Mouse (Mus musculus) hindbrain, embryonic 16.5 days (tissue): Measurements from ENCODE around the gene Ubash3a. TPM values are rescaled to one million over a fixed set of nuclear protein-coding genes. Genes with fewer than 3 reads are reported as not detected.

Experiments used
- ATAC-seq: fragments of 200-750 bp; cut with Nextera tagmentation; 2 replicates; pipeline ENCODE4 v1.8.0; 2017; ENCODE audit warnings: moderate TSS enrichment, moderate library complexity
- H3K27ac ChIP-seq: fragments of 300-500 bp; sonication (generic); 2 replicates; pipeline ENCODE4 v1.5.1; 2014; ENCODE audit warnings: low read depth, mild to moderate bottlenecking, control low read depth, low read length, moderate library complexity
- H3K27me3 ChIP-seq: fragments of 300-500 bp; sonication (generic); replicated peaks from 2 replicates; pipeline ENCODE4 v1.6.1; 2014; ENCODE audit warnings: low read length; ENCODE audit not compliant: control insufficient read depth, insufficient read depth
- H3K36me3 ChIP-seq: fragments of 300-500 bp; sonication (generic); 2 replicates; pipeline ENCODE4 v1.6.1; 2014; ENCODE audit warnings: mild to moderate bottlenecking, low read length, moderate library complexity, mixed read lengths; ENCODE audit not compliant: control insufficient read depth, insufficient read depth
- H3K4me1 ChIP-seq: fragments of 300-500 bp; sonication (generic); 2 replicates; pipeline ENCODE4 v1.6.1; 2014; ENCODE audit warnings: low read depth, low read length; ENCODE audit not compliant: control insufficient read depth, insufficient read depth
- H3K4me2 ChIP-seq: fragments of 300-500 bp; sonication (generic); 2 replicates; pipeline ENCODE4 v1.6.1; 2014; ENCODE audit warnings: mild to moderate bottlenecking, low read length, control low read depth, moderate library complexity
- H3K4me3 ChIP-seq: fragments of 300-500 bp; sonication (generic); 2 replicates; pipeline ENCODE4 v1.5.1; 2014; ENCODE audit warnings: mild to moderate bottlenecking, low read length, control low read depth, moderate library complexity
- H3K9ac ChIP-seq: fragments of 300-500 bp; sonication (generic); 2 replicates; pipeline ENCODE4 v1.6.1; 2014; ENCODE audit warnings: low read depth, mild to moderate bottlenecking, control low read depth, low read length, moderate library complexity
- H3K9me3 ChIP-seq: fragments of 300-500 bp; sonication (generic); 2 replicates; pipeline ENCODE4 v1.6.1; 2014; ENCODE audit warnings: mild to moderate bottlenecking, low read length, moderate library complexity; ENCODE audit not compliant: control insufficient read depth
- WGBS: fragments of 180-500 bp; shearing (Covaris S2); extraction: QIAGEN DNeasy Blood & Tissue Kit; methylation state at CpG from one replicate; pipeline ENCODE4 v1.1.7; 2014; 5-methylcytosine and 5-hydroxymethylcytosine counted together
- polyA plus RNA-seq: library from polyadenylated mRNA; unstranded; fragments of >200 nt; fragmentation: Nextera tagmentation; extraction: Ambion mirVana; gene quantifications from 2 replicates; pipeline ENCODE4 v1.2.1, GENCODE M21; 2015

Ubash3a gene
- polyA plus RNA-seq, 1 experiment from 2014 or later = not detected

GRCm38 (mm10) chr17:31262715-31263114 is 55.0 kb downstream of the Ubash3a start:
- no peaks in the 10 kb centered on the region for H3K4me1 ChIP-seq
- H3K4me2 ChIP-seq = no peak overlapping the region
- no peaks in the 10 kb centered on the region for H3K27me3 ChIP-seq
- no peaks in the 10 kb centered on the region for H3K36me3 ChIP-seq
- no peak overlapping the region for H3K9ac ChIP-seq
- H3K27ac ChIP-seq = no peak overlapping the region
- no peak overlapping the region for H3K4me3 ChIP-seq
- WGBS = 61% methylated on average over 5 of the region's 5 CpGs
- no peak for ATAC-seq
- H3K9me3 ChIP-seq = no peaks in the 10 kb centered on the region

GRCm38 (mm10) chr17:31263770-31264169 is 56.1 kb downstream of the Ubash3a start:
- Histone ChIP-seq H3K4me3 (no peak overlapping the region), H3K4me2 (no peak overlapping the region), H3K9me3 (no peaks in the 10 kb centered on the region), H3K9ac (no peak overlapping the region), H3K27me3 (no peaks in the 10 kb centered on the region), H3K4me1 (no peaks in the 10 kb centered on the region), H3K36me3 (no peaks in the 10 kb centered on the region), H3K27ac (no peak overlapping the region)
- no peak for ATAC-seq
- 81% methylated on average over 5 of the region's 5 CpGs for WGBS

- no peaks in the 10 kb centered on the region for H3K36me3 ChIP-seq
- H3K9me3 ChIP-seq = no peaks in the 10 kb centered on the region
- no peak overlapping the region for H3K9ac ChIP-seq
- H3K4me1 ChIP-seq = no peaks in the 10 kb centered on the region
- H3K4me3 ChIP-seq = no peak overlapping the region
- no peak overlapping the region for H3K27ac ChIP-seq
- H3K4me2 ChIP-seq = no peak overlapping the region
- ATAC-seq = no peak
- 54% methylated on average over 6 of the region's 6 CpGs for WGBS
- no peaks in the 10 kb centered on the region for H3K27me3 ChIP-seq
These were observed 56.7 kb downstream of the Ubash3a start for GRCm38 (mm10) chr17:31264372-31264771.

- WGBS = 22% methylated on average over 3 of the region's 3 CpGs
- ATAC-seq = no peak
- no peaks in the 10 kb centered on the region for H3K9me3 ChIP-seq
- H3K27me3 ChIP-seq = no peaks in the 10 kb centered on the region
- H3K9ac ChIP-seq = no peak overlapping the region
- H3K4me3 ChIP-seq = no peak overlapping the region
- H3K4me2 ChIP-seq = no peak overlapping the region
- H3K4me1 ChIP-seq = no peaks in the 10 kb centered on the region
- H3K36me3 ChIP-seq = no peaks in the 10 kb centered on the region
- H3K27ac ChIP-seq = no peak overlapping the region
These were observed 57.5 kb downstream of the Ubash3a start for GRCm38 (mm10) chr17:31265171-31265572.

- no peaks in the 10 kb centered on the region for H3K36me3 ChIP-seq
- no peaks in the 10 kb centered on the region for H3K4me1 ChIP-seq
- WGBS = 90% methylated on average over 9 of the region's 9 CpGs
- no peak overlapping the region for H3K9ac ChIP-seq
- no peaks in the 10 kb centered on the region for H3K27me3 ChIP-seq
- no peaks in the 10 kb centered on the region for H3K9me3 ChIP-seq
- no peak overlapping the region for H3K27ac ChIP-seq
- no peak overlapping the region for H3K4me2 ChIP-seq
- ATAC-seq = no peak
- H3K4me3 ChIP-seq = no peak overlapping the region
These were observed 58.2 kb downstream of the Ubash3a start for GRCm38 (mm10) chr17:31265831-31266230.

- Histone ChIP-seq H3K9me3 (no peaks in the 10 kb centered on the region), H3K36me3 (no peaks in the 10 kb centered on the region), H3K4me1 (no peaks in the 10 kb centered on the region), H3K27ac (no peak overlapping the region), H3K4me3 (no peak overlapping the region), H3K9ac (no peak overlapping the region), H3K27me3 (no peaks in the 10 kb centered on the region), H3K4me2 (no peak overlapping the region)
- WGBS = 79% methylated on average over 7 of the region's 7 CpGs
- ATAC-seq = no peak
These were observed 58.8 kb downstream of the Ubash3a start for GRCm38 (mm10) chr17:31266321-31266950.

GRCm38 (mm10) chr17:31267138-31267537 is 59.5 kb downstream of the Ubash3a start:
- Histone ChIP-seq H3K4me2 (no peak overlapping the region), H3K27me3 (no peaks in the 10 kb centered on the region), H3K36me3 (no peaks in the 10 kb centered on the region), H3K9ac (no peak overlapping the region), H3K27ac (no peak overlapping the region), H3K4me3 (no peak overlapping the region), H3K9me3 (no peaks in the 10 kb centered on the region), H3K4me1 (no peaks in the 10 kb centered on the region)
- WGBS = 72% methylated on average over 4 of the region's 4 CpGs
- no peak for ATAC-seq

GRCm38 (mm10) chr17:31267603-31268002 is 59.9 kb downstream of the Ubash3a start:
- Histone ChIP-seq H3K36me3 (no peaks in the 10 kb centered on the region), H3K4me2 (no peak overlapping the region), H3K4me1 (no peaks in the 10 kb centered on the region), H3K9me3 (no peaks in the 10 kb centered on the region), H3K4me3 (no peak overlapping the region), H3K27ac (no peak overlapping the region), H3K27me3 (no peaks in the 10 kb centered on the region), H3K9ac (no peak overlapping the region)
- 84% methylated on average over 6 of the region's 6 CpGs for WGBS
- ATAC-seq = no peak

- Histone ChIP-seq H3K27ac (no peak overlapping the region), H3K4me1 (no peaks in the 10 kb centered on the region), H3K27me3 (no peaks in the 10 kb centered on the region), H3K9me3 (no peaks in the 10 kb centered on the region), H3K4me3 (no peak overlapping the region), H3K9ac (no peak overlapping the region), H3K36me3 (no peaks in the 10 kb centered on the region), H3K4me2 (no peak overlapping the region)
- 88% methylated on average over 1 of the region's 1 CpGs for WGBS
- ATAC-seq = no peak
These were observed 60.3 kb downstream of the Ubash3a start for GRCm38 (mm10) chr17:31268016-31268415.

GRCm38 (mm10) chr17:31269761-31270160 is 62.1 kb downstream of the Ubash3a start:
- Histone ChIP-seq H3K9me3 (no peaks in the 10 kb centered on the region), H3K36me3 (no peaks in the 10 kb centered on the region), H3K4me3 (no peak overlapping the region), H3K4me2 (no peak overlapping the region), H3K27ac (no peak overlapping the region), H3K4me1 (no peaks in the 10 kb centered on the region), H3K9ac (no peak overlapping the region), H3K27me3 (no peaks in the 10 kb centered on the region)
- no peak for ATAC-seq
- 88% methylated on average over 2 of the region's 2 CpGs for WGBS
